Mouse (Mus musculus): ENCODE data around the gene Zfp758. TPM values are rescaled to one million over a fixed set of nuclear protein-coding genes. Genes with fewer than 3 reads are reported as not detected.

Gene Zfp758
- polyA plus RNA-seq (2014; fragmentation: Illumina TruSeq; extraction: RNeasy Lipid Tissue Mini Kit (QIAGEN cat#74804); ENCODE audit: insufficient read depth, low read depth, low replicate concordance) = 6.5 TPM

GRCm38 (mm10) chr17:22361101-22361781, at the start of gene Zfp758, which contains the start of gene Zfp944:
TSS of gene Zfp758 (plus strand) at chr17:22361453.
TSS of gene Zfp944 (minus strand) at chr17:22361400.

GRCm38 (mm10) chr17:22314730-22315226, 46.5 kb upstream of the Zfp758 start, which contains the start of gene CT030661.1:
TSS of gene CT030661.1 (minus strand) at chr17:22314837.

GRCm38 (mm10) chr17:22423952-22424617, 62.8 kb downstream of the Zfp758 start, which contains the start of gene Zfp946:
TSS of gene Zfp946 (plus strand) at chr17:22424222.

Other genes starting within 250 kb of the Zfp758 start
- gene Zfp947, start 195.3 kb upstream of the Zfp758 start, polyA plus RNA-seq (2014; fragmentation: Illumina TruSeq; extraction: RNeasy Lipid Tissue Mini Kit (QIAGEN cat#74804); ENCODE audit: insufficient read depth, low read depth, low replicate concordance) = 0.86 TPM
- 2.0 TPM for gene Zfp994, start 135.8 kb upstream of the Zfp758 start, polyA plus RNA-seq (2014; fragmentation: Illumina TruSeq; extraction: RNeasy Lipid Tissue Mini Kit (QIAGEN cat#74804); ENCODE audit: insufficient read depth, low read depth, low replicate concordance)
- 5.0 TPM for gene CT030661.1, start 46.6 kb upstream of the Zfp758 start, polyA plus RNA-seq (2014; fragmentation: Illumina TruSeq; extraction: RNeasy Lipid Tissue Mini Kit (QIAGEN cat#74804); ENCODE audit: insufficient read depth, low read depth, low replicate concordance)
- gene Zfp944, start 53 bp upstream of the Zfp758 start, polyA plus RNA-seq (2014; fragmentation: Illumina TruSeq; extraction: RNeasy Lipid Tissue Mini Kit (QIAGEN cat#74804); ENCODE audit: insufficient read depth, low read depth, low replicate concordance) = 5.5 TPM
- 4.7 TPM for gene Zfp946, start 62.8 kb downstream of the Zfp758 start, polyA plus RNA-seq (2014; fragmentation: Illumina TruSeq; extraction: RNeasy Lipid Tissue Mini Kit (QIAGEN cat#74804); ENCODE audit: insufficient read depth, low read depth, low replicate concordance)
- not detected for gene Vmn2r111, start 212.0 kb downstream of the Zfp758 start, polyA plus RNA-seq (2014; fragmentation: Illumina TruSeq; extraction: RNeasy Lipid Tissue Mini Kit (QIAGEN cat#74804); ENCODE audit: insufficient read depth, low read depth, low replicate concordance)
- gene Vmn2r112, start 239.5 kb downstream of the Zfp758 start, polyA plus RNA-seq (2014; fragmentation: Illumina TruSeq; extraction: RNeasy Lipid Tissue Mini Kit (QIAGEN cat#74804); ENCODE audit: insufficient read depth, low read depth, low replicate concordance) = not detected

Data from lung, adult 10 weeks (tissue).